Mouse (Mus musculus) thymus, adult 2 months (tissue): Measurements from ENCODE around the gene Zbtb22. TPM values are rescaled to one million over a fixed set of nuclear protein-coding genes. Genes with fewer than 3 reads are reported as not detected.
"Not testable (repeated sequence)": the region's sequence is repeated elsewhere in the genome, so short reads cannot be mapped to it uniquely, and the experiment has no call there.

Source experiments
- DNase-seq: peaks from one replicate; pipeline ENCODE4 v3.0.0; 2021
- H3K27ac ChIP-seq: fragments of 200-500 bp; 2 replicates; pipeline ENCODE4 v1.5.1; 2012; ENCODE audit warnings: low read length, control low read depth; ENCODE audit not compliant: control insufficient read depth, insufficient read depth
- H3K27me3 ChIP-seq: fragments of 200-500 bp; 2 replicates; pipeline ENCODE4 v1.6.1; 2012; ENCODE audit warnings: mild to moderate bottlenecking, low read length, moderate library complexity, mixed read lengths; ENCODE audit not compliant: control insufficient read depth, insufficient read depth
- H3K36me3 ChIP-seq: fragments of 200-500 bp; 2 replicates; pipeline ENCODE4 v1.6.1; 2012; ENCODE audit warnings: mild to moderate bottlenecking, low read length, moderate library complexity; ENCODE audit not compliant: control insufficient read depth, insufficient read depth
- H3K4me1 ChIP-seq: fragments of 200-500 bp; replicated peaks from 2 replicates; pipeline ENCODE4 v1.6.1; 2012; ENCODE audit warnings: low read length; ENCODE audit not compliant: control insufficient read depth, insufficient read depth
- H3K4me3 ChIP-seq: fragments of 200-500 bp; 2 replicates; pipeline ENCODE4 v1.5.1; 2012; ENCODE audit warnings: mild to moderate bottlenecking, low read length, control low read depth, moderate library complexity; ENCODE audit not compliant: control insufficient read depth, insufficient read depth
- CTCF ChIP-seq: fragments of 200-500 bp; IDR thresholded peaks from 2 replicates; pipeline ENCODE4 v1.5.1; 2012; ENCODE audit warnings: mild to moderate bottlenecking, control low read depth, low read length, moderate library complexity, borderline replicate concordance; ENCODE audit not compliant: control insufficient read depth, poor library complexity, insufficient read depth; ENCODE audit errors: extremely low read depth
- POLR2A ChIP-seq: fragments of 200-500 bp; IDR thresholded peaks from 2 replicates; pipeline ENCODE4 v1.6.1; 2012; ENCODE audit warnings: mild to moderate bottlenecking, low read length, control low read depth, moderate library complexity; ENCODE audit not compliant: control insufficient read depth, poor library complexity, insufficient read depth; ENCODE audit errors: extremely low read depth
- WGBS: fragments of 180-500 bp; shearing (Covaris S2); methylation state at CpG from one replicate; pipeline ENCODE4 v1.1.7; 2018; 5-methylcytosine and 5-hydroxymethylcytosine counted together
- polyA plus RNA-seq: library from polyadenylated mRNA; depleted of rRNA; stranded (reverse); fragments of >200 nt; gene quantifications from 2 replicates; pipeline ENCODE4 v1.2.3, GENCODE M21; 2012

Zbtb22 gene
- polyA plus RNA-seq, 1 experiment: 120 TPM

GRCm38 (mm10) chr17:33948090-33948904 lies 32.6 kb downstream of the Zbtb22 start:
- Histone ChIP-seq H3K27me3 (no peaks in the 10 kb centered on the region), H3K4me1 (peaks cover 56% of the 10 kb centered on the region), H3K4me3 (no peak overlapping the region), H3K36me3 (peaks cover 6% of the 10 kb centered on the region; the same call in 1 of the 2 replicates), H3K27ac (peak overlapping the region; percentile 40)
- no peak for TF ChIP-seq POLR2A
- no peak for TF ChIP-seq CTCF
- no peak for DNase-seq
- 86% methylated on average over 22 of the region's 22 CpGs for WGBS

GRCm38 (mm10) chr17:33948905-33949537 lies 33.3 kb downstream of the Zbtb22 start:
- peaks cover 7% of the 10 kb centered on the region; the same call in 1 of the 2 replicates for H3K36me3 ChIP-seq
- H3K4me3 ChIP-seq: no peak overlapping the region
- H3K27me3 ChIP-seq: no peaks in the 10 kb centered on the region
- no peak for DNase-seq
- no peak overlapping the region for H3K27ac ChIP-seq
- no peak for TF ChIP-seq CTCF
- TF ChIP-seq POLR2A: no peak
- H3K4me1 ChIP-seq: peaks cover 56% of the 10 kb centered on the region
- WGBS: 96% methylated on average over 19 of the region's 19 CpGs

- H3K27ac ChIP-seq: no peak overlapping the region
- peaks cover 64% of the 10 kb centered on the region for H3K4me1 ChIP-seq
- peaks cover 7% of the 10 kb centered on the region; the same call in 1 of the 2 replicates for H3K36me3 ChIP-seq
- peak overlapping the region; percentile 84 for H3K4me3 ChIP-seq
- H3K27me3 ChIP-seq: no peaks in the 10 kb centered on the region
- 90% methylated on average over 10 of the region's 10 CpGs for WGBS
- DNase-seq: no peak
- TF ChIP-seq POLR2A (no peak), CTCF (no peak)
Measured at GRCm38 (mm10) chr17:33950131-33950625, 34.5 kb downstream of the Zbtb22 start.

GRCm38 (mm10) chr17:33951021-33951946 lies 35.6 kb downstream of the Zbtb22 start, which contains the start of gene B3galt4:
Gene B3galt4 (minus strand): TSS chr17:33951488.
- peak within 1 kb of the TSS; percentile 55 for H3K27ac ChIP-seq
- DNase-seq: peak; percentile 79
- TF ChIP-seq CTCF (peak; percentile 27; the same call in 1 of the 2 replicates), POLR2A (peak; percentile 77)
- H3K27me3 ChIP-seq: no peaks in the 10 kb centered on the region
- H3K4me1 ChIP-seq: peaks cover 64% of the 10 kb centered on the region
- under 1% methylated on average over 45 of the region's 45 CpGs for WGBS
- H3K36me3 ChIP-seq: peaks cover 7% of the 10 kb centered on the region; the same call in 1 of the 2 replicates
- H3K4me3 ChIP-seq: peak within 1 kb of the TSS; percentile 84

- not testable (repeated sequence) for H3K27me3 ChIP-seq, H3K4me3 ChIP-seq, H3K36me3 ChIP-seq, DNase-seq
- H3K4me1 ChIP-seq: peaks cover 58% of the 10 kb centered on the region
- 88% methylated on average over 13 of the region's 13 CpGs for WGBS
- peak overlapping the region; percentile 25; the same call in 1 of the 2 replicates for H3K27ac ChIP-seq
Measured at GRCm38 (mm10) chr17:33952015-33952414, 36.3 kb downstream of the Zbtb22 start.

- Histone ChIP-seq H3K4me3 (no peak overlapping the region), H3K4me1 (peaks cover 50% of the 10 kb centered on the region), H3K36me3 (peaks cover 7% of the 10 kb centered on the region; the same call in 1 of the 2 replicates), H3K27ac (no peak overlapping the region), H3K27me3 (no peaks in the 10 kb centered on the region)
- TF ChIP-seq CTCF (no peak), POLR2A (no peak)
- 88% methylated on average over 4 of the region's 4 CpGs for WGBS
- DNase-seq: no peak
Measured at GRCm38 (mm10) chr17:33952879-33953278, 37.2 kb downstream of the Zbtb22 start.
